Mouse (Mus musculus) right cerebral cortex, adult 18-20 months (tissue): Measurements from ENCODE around the gene Fbln7.

Source experiments
- DNase-seq: peaks from one replicate; pipeline ENCODE4 v3.0.0; 2022; ENCODE audit warnings: mixed read lengths

Gene Fbln7

GRCm38 (mm10) chr2:128875526-128875925 lies 12.7 kb downstream of the Fbln7 start:
- no peak for DNase-seq

GRCm38 (mm10) chr2:128881236-128881635 lies 18.5 kb downstream of the Fbln7 start:
- no peak for DNase-seq

GRCm38 (mm10) chr2:128885225-128885811 lies 22.5 kb downstream of the Fbln7 start:
- no peak for DNase-seq

- DNase-seq = no peak
These were observed 25.2 kb downstream of the Fbln7 start for GRCm38 (mm10) chr2:128887866-128888550.

- no peak for DNase-seq
These were observed 28.0 kb downstream of the Fbln7 start for GRCm38 (mm10) chr2:128890661-128891335.

GRCm38 (mm10) chr2:128892180-128892721 lies 29.5 kb downstream of the Fbln7 start:
- DNase-seq = no peak

GRCm38 (mm10) chr2:128902843-128903242 lies 40.1 kb downstream of the Fbln7 start:
- DNase-seq = no peak

GRCm38 (mm10) chr2:128903661-128904060 lies 40.9 kb downstream of the Fbln7 start:
- DNase-seq = no peak

GRCm38 (mm10) chr2:128914978-128915377 lies 52.2 kb downstream of the Fbln7 start:
- DNase-seq = no peak

- no peak for DNase-seq
These were observed 53.7 kb downstream of the Fbln7 start for GRCm38 (mm10) chr2:128916528-128916927.

- no peak for DNase-seq
These were observed 62.0 kb downstream of the Fbln7 start for GRCm38 (mm10) chr2:128924799-128925198.

- DNase-seq = peak; percentile 9
These were observed 65.7 kb downstream of the Fbln7 start for GRCm38 (mm10) chr2:128928446-128928845.

GRCm38 (mm10) chr2:128930704-128931103 lies 67.9 kb downstream of the Fbln7 start:
- no peak for DNase-seq

GRCm38 (mm10) chr2:128936256-128936655 lies 73.5 kb downstream of the Fbln7 start:
- DNase-seq = no peak

GRCm38 (mm10) chr2:128943538-128944528 lies 81.1 kb downstream of the Fbln7 start, which contains the start of gene Zc3h8:
Gene Zc3h8 (minus strand): TSS chr2:128944077.
- peak; percentile 97 for DNase-seq
